Mouse (Mus musculus): Measurements from ENCODE around the gene Cyb5b.

GRCm38 (mm10) chr8:107157836-107158235 is 7.4 kb downstream of the Cyb5b start:
- TF ChIP-seq CTCF (IDR thresholded peaks at IDR 0.05; ENCODE audit: low read depth) (no peak), EP300 (IDR thresholded peaks at IDR 0.05; ENCODE audit: low read depth) (no peak)

All from heart, postnatal 0 days (tissue).